Mouse (Mus musculus) naive thymus-derived CD4-positive, alpha-beta T cell, adult 2 months (primary cell): ENCODE measurements around the gene Tspan12.

ENCODE experiments used
- DNase-seq: peaks from one replicate; pipeline ENCODE4 v3.0.0-alpha.2; 2011; ENCODE audit warnings: low read depth

Tspan12 gene

GRCm38 (mm10) chr6:21769447-21769809, 82.9 kb downstream of the Tspan12 start:
- no peak for DNase-seq

GRCm38 (mm10) chr6:21768745-21769446, 83.4 kb downstream of the Tspan12 start:
- no peak for DNase-seq

GRCm38 (mm10) chr6:21767787-21768221, 84.5 kb downstream of the Tspan12 start:
- no peak for DNase-seq

- no peak for DNase-seq
Measured at GRCm38 (mm10) chr6:21747536-21747935, 104.8 kb downstream of the Tspan12 start.

GRCm38 (mm10) chr6:21744615-21745266, 107.6 kb downstream of the Tspan12 start:
- no peak for DNase-seq

GRCm38 (mm10) chr6:21740606-21741005, 111.7 kb downstream of the Tspan12 start:
- DNase-seq, result no peak

GRCm38 (mm10) chr6:21722238-21722637, 130.1 kb downstream of the Tspan12 start:
- no peak for DNase-seq
